Mouse (Mus musculus) CH12.LX (cell line): ENCODE results near the gene Prpf31. TPM values are rescaled to one million over a fixed set of nuclear protein-coding genes. Genes with fewer than 3 reads are reported as not detected.

ENCODE experiments used
- DNase-seq: peaks from one replicate; pipeline ENCODE4 v3.0.0-alpha.2; 2013; ENCODE audit errors: extremely low read depth
- H3K27ac ChIP-seq: 2 replicates; pipeline ENCODE4 v1.5.1; 2012; ENCODE audit warnings: low read depth, mild to moderate bottlenecking, control low read depth, moderate library complexity; ENCODE audit not compliant: insufficient read depth
- H3K27me3 ChIP-seq: replicated peaks from 2 replicates; pipeline ENCODE3; 2012; ENCODE audit warnings: inconsistent platforms
- H3K36me3 ChIP-seq, 2 experiments: replicated peaks in 1 of 2; 2 replicates each; pipeline versions ENCODE3 to v1.6.1; 2012; ENCODE audit warnings: inconsistent platforms in 1 of 2, low read length in 1 of 2, mild to moderate bottlenecking in 1 of 2, mixed read lengths in 1 of 2, moderate library complexity in 1 of 2; ENCODE audit not compliant: control insufficient read depth in 1 of 2, insufficient read depth in 1 of 2
- H3K4me1 ChIP-seq, 2 experiments: 2 replicates each; pipeline ENCODE4 v1.6.1; 2012; ENCODE audit warnings: inconsistent platforms in 1 of 2, moderate library complexity in 1 of 2; ENCODE audit not compliant: insufficient read depth in 2 of 2, control insufficient read depth in 1 of 2
- H3K4me2 ChIP-seq: 2 replicates; pipeline ENCODE4 v1.6.1; 2012; ENCODE audit warnings: low read depth, mild to moderate bottlenecking, control low read depth; ENCODE audit not compliant: poor library complexity, insufficient read depth, severe bottlenecking
- H3K4me3 ChIP-seq, 3 experiments: fragments of 150-350 bp in 1 of 3; sonication (generic) in 1 of 3; replicated peaks in 1 of 3; 2 replicates each; pipeline versions ENCODE3 to v1.5.1; 2011 to 2012; ENCODE audit warnings: low read depth in 2 of 3, low read length in 2 of 3, mild to moderate bottlenecking in 2 of 3, moderate library complexity in 2 of 3, control low read depth in 1 of 3, improper control_type of control experiment in 1 of 3, inconsistent platforms in 1 of 3, mixed read lengths in 1 of 3; ENCODE audit not compliant: poor library complexity in 1 of 3
- H3K79me2 ChIP-seq: replicated peaks from 2 replicates; pipeline ENCODE4 v1.6.1; 2012; ENCODE audit warnings: mild to moderate bottlenecking, moderate library complexity; ENCODE audit not compliant: control insufficient read depth, poor library complexity, insufficient read depth, severe bottlenecking; ENCODE audit errors: extremely low read depth
- H3K9ac ChIP-seq: 2 replicates; pipeline ENCODE4 v1.6.1; 2012; ENCODE audit warnings: low read depth, mild to moderate bottlenecking, control low read depth, moderate library complexity; ENCODE audit not compliant: insufficient read depth
- H3K9me3 ChIP-seq: replicated peaks from 2 replicates; pipeline ENCODE3; 2012; ENCODE audit warnings: low read length, inconsistent platforms, mixed read lengths
- BHLHE40 ChIP-seq: IDR thresholded peaks from 2 replicates; pipeline ENCODE4 v1.6.1; 2011; ENCODE audit warnings: mild to moderate bottlenecking, low read depth, low read length, improper control_type of control experiment
- CHD2 ChIP-seq: IDR thresholded peaks from 2 replicates; pipeline ENCODE4 v1.6.1; 2011; ENCODE audit warnings: low read length, improper control_type of control experiment
- CTCF ChIP-seq, 2 experiments: IDR thresholded peaks in 1 of 2; conservative IDR thresholded peaks in 1 of 2; 2 replicates each; pipeline ENCODE4 v1.5.1; 2011 to 2012; ENCODE audit warnings: low read depth in 2 of 2, low read length in 2 of 2, improper control_type of control experiment in 1 of 2, inconsistent platforms in 1 of 2, mild to moderate bottlenecking in 1 of 2, moderate library complexity in 1 of 2
- E2F4 ChIP-seq: IDR thresholded peaks from 2 replicates; pipeline ENCODE4 v1.6.1; 2011; ENCODE audit warnings: low read depth, low read length, improper control_type of control experiment; ENCODE audit not compliant: insufficient replicate concordance
- ELF1 ChIP-seq: IDR thresholded peaks from 2 replicates; pipeline ENCODE4 v1.6.1; 2014; ENCODE audit warnings: low read depth, mild to moderate bottlenecking, inconsistent platforms, low read length, improper control_type of control experiment
- IRF4 ChIP-seq: IDR thresholded peaks from 2 replicates; pipeline ENCODE4 v1.6.1; 2014; ENCODE audit warnings: low read depth, mild to moderate bottlenecking, inconsistent platforms, low read length, improper control_type of control experiment
- JUN ChIP-seq: IDR thresholded peaks from 2 replicates; pipeline ENCODE4 v1.6.1; 2011; ENCODE audit warnings: low read depth, mild to moderate bottlenecking, low read length, improper control_type of control experiment, moderate library complexity; ENCODE audit not compliant: insufficient read depth
- JUND ChIP-seq: conservative IDR thresholded peaks from 2 replicates; pipeline ENCODE4 v1.6.1; 2011; ENCODE audit warnings: low read depth, low read length, improper control_type of control experiment
- MAFK ChIP-seq: IDR thresholded peaks from 2 replicates; pipeline ENCODE4 v1.6.1; 2011; ENCODE audit warnings: low read length, improper control_type of control experiment; ENCODE audit not compliant: insufficient replicate concordance
- MAX ChIP-seq: IDR thresholded peaks from 2 replicates; pipeline ENCODE4 v1.6.1; 2011; ENCODE audit warnings: low read length, improper control_type of control experiment
- MEF2A ChIP-seq: IDR thresholded peaks from 2 replicates; pipeline ENCODE4 v1.6.1; 2014; ENCODE audit warnings: low read depth, mild to moderate bottlenecking, inconsistent platforms, low read length, improper control_type of control experiment, borderline replicate concordance
- MXI1 ChIP-seq: IDR thresholded peaks from 2 replicates; pipeline ENCODE4 v1.6.1; 2011; ENCODE audit warnings: mild to moderate bottlenecking, low read depth, low read length, improper control_type of control experiment
- POLR2A ChIP-seq: IDR thresholded peaks from 2 replicates; pipeline ENCODE4 v1.6.1; 2011; ENCODE audit warnings: low read depth, mild to moderate bottlenecking, improper control_type of control experiment, low read length
- POLR2AphosphoS2 ChIP-seq: IDR thresholded peaks from 2 replicates; pipeline ENCODE4 v1.6.1; 2011; ENCODE audit warnings: low read depth, low read length, improper control_type of control experiment
- RAD21 ChIP-seq: IDR thresholded peaks from 2 replicates; pipeline ENCODE4 v1.6.1; 2011; ENCODE audit warnings: low read depth, mild to moderate bottlenecking, low read length, improper control_type of control experiment, moderate library complexity
- RCOR1 ChIP-seq: conservative IDR thresholded peaks from 2 replicates; pipeline ENCODE4 v1.6.1; 2012; ENCODE audit warnings: low read depth, mild to moderate bottlenecking, inconsistent platforms, low read length, improper control_type of control experiment
- SMC3 ChIP-seq: IDR thresholded peaks from 2 replicates; pipeline ENCODE4 v1.6.1; 2011; ENCODE audit warnings: low read depth, low read length, improper control_type of control experiment
- TBP ChIP-seq: conservative IDR thresholded peaks from 2 replicates; pipeline ENCODE4 v1.6.1; 2011; ENCODE audit warnings: low read depth, low read length, improper control_type of control experiment
- TCF12 ChIP-seq: IDR thresholded peaks from 2 replicates; pipeline ENCODE4 v1.6.1; 2014; ENCODE audit warnings: low read depth, mild to moderate bottlenecking, inconsistent platforms, low read length, improper control_type of control experiment
- UBTF ChIP-seq: IDR thresholded peaks from 2 replicates; pipeline ENCODE4 v1.6.1; 2012; ENCODE audit warnings: low read depth, mild to moderate bottlenecking, inconsistent platforms, low read length, improper control_type of control experiment, moderate library complexity
- USF1 ChIP-seq: IDR thresholded peaks from 2 replicates; pipeline ENCODE4 v1.6.1; 2014; ENCODE audit warnings: low read depth, mild to moderate bottlenecking, inconsistent platforms, low read length, improper control_type of control experiment
- ZMIZ1 ChIP-seq: IDR thresholded peaks from 2 replicates; pipeline ENCODE4 v1.6.1; 2012; ENCODE audit warnings: low read depth, mild to moderate bottlenecking, inconsistent platforms, low read length, improper control_type of control experiment
- dilution Hi-C: fragments of 300-500 bp; cut with MboI; formaldehyde crosslinking; loops from 2 replicates; pipeline ENCODE4 v1.14.3; 2020; ENCODE audit warnings: low sequenced_read_pairs; ENCODE audit not compliant: extremely low pct_unique_long_range_greater_than_20kb, extremely low pct_ligation_motif_present
- in situ Hi-C: fragments of 300-500 bp; cut with MboI; formaldehyde crosslinking; loops from 3 replicates; pipeline ENCODE4 v1.14.3; 2019; ENCODE audit warnings: low sequenced_read_pairs, low pct_ligation_motif_present, low pct_unique_long_range_greater_than_20kb, mixed read lengths
- polyA plus RNA-seq: library from polyadenylated mRNA; unstranded; fragments of >175 nt; gene quantifications from 2 replicates; pipeline ENCODE4 v1.2.1, GENCODE M21; 2012; ENCODE audit warnings: low read depth; ENCODE audit not compliant: insufficient read length
- total RNA-seq, 2 experiments: library from RNA; depleted of rRNA; stranded (reverse); fragments of 300-350 nt in 1 of 2; fragments of >200 nt in 1 of 2; gene quantifications; 2 replicates each; pipeline ENCODE4 v1.2.3; 2012 to 2014

The Prpf31 gene
- total and polyA plus RNA-seq, 3 experiments, result 99.2 to 171 (median 117) TPM

- H3K9me3 ChIP-seq, result no peaks in the 10 kb centered on the region
- TF ChIP-seq CTCF (conservative IDR thresholded peaks at IDR 0.05 in 1 of 2, IDR thresholded peaks at IDR 0.05 in 1 of 2; ENCODE audit: low read depth in 2 of 2, low read length in 2 of 2) (no peak), ELF1 (no peak), POLR2AphosphoS2 (no peak), RAD21 (no peak), SMC3 (no peak), TBP (no peak), BHLHE40 (no peak), E2F4 (no peak), RCOR1 (no peak), IRF4 (no peak), TCF12 (no peak), MEF2A (no peak)
- H3K4me2 ChIP-seq, result no peak within 1 kb of the TSS
- peaks cover 0 to 31% of the 10 kb centered on the region in 2 experiments; a peak in 2 of 4 replicates for H3K4me1 ChIP-seq
- no peak for DNase-seq
- no peak within 1 kb of the TSS for H3K4me3 ChIP-seq
- dilution Hi-C loops (no loop called here), in situ Hi-C loops (no loop called here)
- H3K27ac ChIP-seq, result no peak within 1 kb of the TSS
- no peaks in the 10 kb centered on the region for H3K79me2 ChIP-seq
- H3K27me3 ChIP-seq, result no peaks in the 10 kb centered on the region
- H3K36me3 ChIP-seq, result peaks cover 2 to 46% of the 10 kb centered on the region in 2 experiments
- no peak within 1 kb of the TSS for H3K9ac ChIP-seq
These were observed 47.6 kb downstream of the Prpf31 start, which contains the start of gene Tmc4 for GRCm38 (mm10) chr7:3677342-3677741. Gene Tmc4, minus strand, starts transcription at chr7:3677553.

GRCm38 (mm10) chr7:3683908-3684550, 54.2 kb downstream of the Prpf31 start:
- in situ Hi-C loops, result no loop called here
- dilution Hi-C loops, result no loop called here
- Histone ChIP-seq H3K9ac (no peak overlapping the region), H3K27me3 (no peaks in the 10 kb centered on the region), H3K4me1 (peaks cover 0 to 3% of the 10 kb centered on the region in 2 experiments; a peak in 1 of 4 replicates), H3K36me3 (peaks cover 27 to 75% of the 10 kb centered on the region in 2 experiments), H3K4me3 (no peak overlapping the region), H3K9me3 (no peaks in the 10 kb centered on the region), H3K79me2 (no peaks in the 10 kb centered on the region), H3K27ac (no peak overlapping the region), H3K4me2 (no peak overlapping the region)
- no peak for DNase-seq
- TF ChIP-seq USF1 (no peak), TBP (no peak), IRF4 (no peak), MXI1 (no peak), POLR2A (no peak), CHD2 (no peak), RCOR1 (no peak), MAX (no peak), MAFK (no peak), JUN (no peak), JUND (no peak), ZMIZ1 (no peak), POLR2AphosphoS2 (no peak), UBTF (no peak)
